Mouse (Mus musculus) NIH3T3 (cell line): ENCODE data around the gene Dnajc22.

Experiments used
- DNase-seq: peaks from one replicate; pipeline ENCODE4 v3.0.0-alpha.2; 2012; ENCODE audit warnings: low read depth

Dnajc22 gene

GRCm38 (mm10) chr15:99087253-99088075 is 5.5 kb upstream of the Dnajc22 start, which contains the start of gene C1ql4:
Gene C1ql4, minus strand, starts transcription at chr15:99087817.
- DNase-seq: no peak

DNA sequence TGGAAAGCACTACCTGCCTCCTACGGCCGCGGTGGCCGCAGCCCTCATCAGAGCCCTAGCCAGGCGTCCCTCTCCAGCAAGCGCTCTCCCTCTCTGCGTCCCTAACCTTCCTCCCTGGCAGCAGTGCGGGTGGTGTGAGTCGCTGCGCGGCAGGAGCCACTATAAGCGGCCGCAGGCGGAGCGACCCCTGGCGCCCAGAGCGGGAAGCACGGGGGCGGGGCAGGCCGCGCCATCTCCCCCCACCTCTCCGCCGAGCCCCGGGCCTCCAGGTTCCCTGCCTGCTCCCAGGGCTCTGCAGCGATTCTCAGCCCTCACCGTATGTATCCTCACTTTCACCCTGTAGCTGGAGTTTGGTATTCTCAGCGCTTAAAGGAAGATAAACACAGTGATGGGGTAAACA is 4.7 kb upstream of the Dnajc22 start:
- peak; percentile 88 for DNase-seq

- no peak for DNase-seq
Measured at GRCm38 (mm10) chr15:99089069-99089468, 3.9 kb upstream of the Dnajc22 start.

DNA sequence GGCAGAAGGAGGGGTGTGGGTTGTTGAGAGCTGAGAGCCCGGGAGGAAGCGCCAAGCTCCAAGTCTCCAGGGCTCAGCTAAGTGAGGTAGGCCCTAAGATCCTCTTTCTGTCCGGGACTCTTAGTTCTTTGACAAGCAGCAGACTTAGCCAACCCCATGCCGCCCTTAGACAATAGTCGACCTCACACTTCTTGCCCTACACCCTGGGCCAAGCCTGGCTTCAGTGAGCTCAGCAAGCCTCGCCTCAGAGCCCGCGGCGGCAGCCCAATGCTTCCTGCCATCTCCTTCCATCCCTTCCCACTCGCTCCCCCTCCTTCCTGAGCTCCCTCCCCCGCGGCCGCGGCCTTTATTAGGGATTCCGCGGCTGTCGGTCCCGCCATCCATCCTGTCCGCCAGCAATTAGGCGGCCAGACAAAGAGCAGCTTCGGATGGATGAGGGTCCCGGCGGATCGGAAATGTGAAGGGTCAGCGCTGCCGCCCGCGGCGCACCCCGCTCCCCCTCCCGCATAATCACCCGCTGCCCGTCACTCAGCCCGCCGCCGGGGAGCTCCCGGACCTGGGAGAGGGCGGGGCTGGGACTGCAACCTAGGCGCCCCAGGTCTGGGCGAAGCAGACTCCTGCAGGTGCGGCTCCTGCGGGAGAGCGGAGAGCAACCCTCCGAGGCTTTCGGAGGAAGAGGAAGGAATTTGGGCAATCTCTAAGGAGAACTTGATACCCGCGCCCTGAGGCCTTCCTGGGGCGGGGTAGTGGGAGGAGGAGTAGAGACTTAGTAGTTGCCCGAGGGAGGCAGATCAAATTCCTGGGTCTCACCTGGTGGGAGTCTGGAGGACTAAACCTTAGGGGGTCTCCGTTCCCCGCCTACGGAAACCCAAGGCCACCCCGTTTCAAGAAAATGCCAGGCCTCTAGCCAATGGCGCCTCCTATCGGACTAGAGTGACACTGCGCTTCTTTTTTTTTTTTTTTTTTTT is 605 bp downstream of the Dnajc22 start:
- DNase-seq: no peak

DNA sequence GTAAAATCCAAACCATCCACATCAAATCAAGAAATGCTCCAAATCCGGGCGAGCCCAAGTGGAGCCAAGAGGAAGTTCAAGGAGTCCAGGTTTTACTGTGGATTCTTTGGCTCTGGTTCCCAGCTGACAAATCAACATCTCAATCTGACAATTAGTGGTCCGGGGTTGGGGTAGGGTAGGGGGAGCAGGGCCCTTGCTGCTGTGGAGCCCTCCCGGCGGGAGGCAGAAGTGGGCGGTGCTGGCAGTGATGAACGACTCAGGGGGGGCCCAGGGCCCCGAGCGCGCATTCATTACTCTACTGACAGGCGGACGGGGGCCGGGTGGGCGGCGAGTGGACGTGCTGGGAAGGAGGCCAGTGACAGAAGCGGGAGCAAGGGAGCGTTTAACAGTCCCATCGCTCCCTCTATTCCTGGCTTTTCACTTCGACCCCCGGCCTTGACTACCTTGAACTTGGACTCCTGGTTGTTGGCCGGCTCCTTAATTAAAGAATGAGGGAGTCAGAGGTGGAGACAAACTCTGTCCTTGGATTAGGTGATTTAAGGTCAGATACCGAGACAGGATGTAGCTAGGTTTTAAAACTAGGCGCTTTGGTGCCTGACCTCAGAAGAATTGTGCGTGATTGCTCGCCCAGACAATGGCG is 1.8 kb downstream of the Dnajc22 start:
- no peak for DNase-seq

GRCm38 (mm10) chr15:99095356-99095755 is 2.4 kb downstream of the Dnajc22 start:
- DNase-seq: no peak

DNA sequence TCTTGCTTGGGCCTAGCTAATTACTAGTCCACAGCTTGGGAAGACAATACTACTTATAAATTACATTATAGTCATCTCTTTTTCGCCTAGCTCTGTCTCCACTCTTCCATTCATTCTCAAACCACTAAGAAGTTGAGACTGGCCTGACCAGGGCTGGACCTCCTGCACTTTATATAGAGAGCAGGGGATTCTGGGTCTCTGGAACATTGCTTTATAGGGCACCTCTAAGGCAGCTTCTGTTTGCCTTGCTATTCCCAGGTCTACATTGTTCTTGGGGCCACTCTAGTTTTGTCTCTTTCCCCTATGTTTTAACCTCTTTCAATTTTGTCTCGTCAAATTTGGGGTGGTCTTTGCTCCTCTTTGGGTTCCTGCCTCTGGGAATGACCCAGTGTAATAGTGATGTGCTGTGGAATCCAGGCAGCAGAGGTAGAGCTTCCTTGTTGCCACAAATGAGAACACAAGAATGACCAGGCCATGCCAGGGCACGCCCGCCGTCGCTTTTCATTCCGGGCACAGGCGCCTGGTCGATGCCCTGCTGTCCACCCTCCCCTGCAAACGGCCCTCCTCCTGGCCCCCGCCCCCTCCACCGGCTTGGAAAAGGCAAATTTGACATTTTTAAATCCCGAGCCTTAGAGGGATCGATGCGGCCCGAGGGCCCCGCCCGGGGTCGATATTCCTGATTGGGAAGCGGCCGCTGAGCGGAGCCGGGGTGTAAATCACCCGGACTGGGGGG is 3.3 kb downstream of the Dnajc22 start:
- DNase-seq: no peak

DNA sequence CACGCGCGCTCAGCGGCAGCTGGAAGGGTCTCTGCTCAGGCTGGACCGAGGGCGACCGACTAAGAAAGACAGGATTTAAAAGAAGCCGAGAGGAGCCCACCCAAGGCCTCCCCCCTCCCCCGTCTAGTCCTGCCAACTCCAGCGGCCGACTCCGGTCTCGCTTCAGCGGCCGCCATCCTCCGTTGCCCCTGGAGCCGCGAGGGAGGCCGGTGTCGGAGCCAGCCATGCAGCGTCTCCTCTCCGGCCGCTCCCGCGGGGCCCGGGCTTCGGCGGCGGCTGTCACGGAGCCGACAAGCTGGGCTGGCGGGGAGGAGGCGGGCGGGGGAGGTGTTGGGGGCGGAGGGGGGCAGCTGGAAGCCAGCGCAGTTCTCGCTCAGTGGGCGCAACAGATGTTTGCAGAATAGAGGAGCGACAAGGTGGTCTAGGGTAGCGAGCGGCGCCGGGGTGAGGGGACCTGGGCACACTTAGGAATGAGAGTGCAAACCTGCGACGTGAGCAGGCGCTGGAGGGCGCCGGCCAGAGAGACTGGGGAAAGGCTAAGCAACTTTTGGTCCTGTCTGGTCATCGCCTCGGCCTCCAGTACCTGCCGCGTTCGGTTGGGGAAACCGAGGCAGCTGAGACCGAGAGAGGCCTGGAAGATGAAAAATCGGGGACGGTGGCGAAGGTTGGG is 4.0 kb downstream of the Dnajc22 start:
- DNase-seq: no peak

- peak; percentile 49 for DNase-seq
Measured at GRCm38 (mm10) chr15:99097840-99098492, 5.0 kb downstream of the Dnajc22 start.

DNA sequence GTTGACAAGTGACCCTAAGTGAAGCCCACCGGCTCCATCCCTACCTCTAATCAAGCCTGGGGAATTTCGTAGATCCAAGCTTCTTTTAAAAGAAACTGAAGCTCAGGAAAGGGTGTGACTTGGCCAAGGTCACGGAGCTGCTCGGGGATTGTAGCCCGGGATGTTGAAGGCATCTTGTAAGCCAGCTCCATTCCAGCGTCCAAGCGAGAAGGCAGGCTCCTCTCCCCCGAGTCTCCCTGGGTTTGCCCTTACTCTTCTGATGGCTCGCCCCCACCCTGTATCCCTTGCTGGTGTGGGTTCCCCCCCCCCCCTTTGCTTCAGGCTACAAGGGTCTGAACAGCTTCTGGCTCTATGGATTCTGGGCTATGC is 5.5 kb downstream of the Dnajc22 start:
- DNase-seq: peak; percentile 24

- DNase-seq: peak; percentile 82
Measured at GRCm38 (mm10) chr15:99099139-99099556, 6.2 kb downstream of the Dnajc22 start.

- peak; percentile 32 for DNase-seq
Measured at GRCm38 (mm10) chr15:99099984-99100383, 7.0 kb downstream of the Dnajc22 start.

DNA sequence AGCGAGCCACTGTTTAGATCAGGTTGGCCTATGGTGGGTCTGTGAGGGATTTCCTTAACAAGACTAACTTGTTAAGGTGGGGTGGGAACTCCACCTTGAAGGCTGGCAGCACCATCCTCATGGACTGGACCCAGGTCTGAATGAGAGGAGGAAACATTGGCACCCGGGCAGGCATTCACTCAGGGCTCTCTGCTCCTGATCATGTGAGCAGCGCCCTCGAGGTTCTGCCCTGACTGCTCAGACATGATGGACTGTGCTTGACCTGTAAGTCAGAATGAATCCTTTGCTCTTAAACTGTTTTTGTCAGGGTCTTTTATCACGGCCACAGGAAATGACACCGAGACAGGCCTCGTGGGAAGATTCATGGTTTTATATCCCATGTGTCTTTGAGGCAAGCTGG is 12.3 kb downstream of the Dnajc22 start:
- no peak for DNase-seq

DNA sequence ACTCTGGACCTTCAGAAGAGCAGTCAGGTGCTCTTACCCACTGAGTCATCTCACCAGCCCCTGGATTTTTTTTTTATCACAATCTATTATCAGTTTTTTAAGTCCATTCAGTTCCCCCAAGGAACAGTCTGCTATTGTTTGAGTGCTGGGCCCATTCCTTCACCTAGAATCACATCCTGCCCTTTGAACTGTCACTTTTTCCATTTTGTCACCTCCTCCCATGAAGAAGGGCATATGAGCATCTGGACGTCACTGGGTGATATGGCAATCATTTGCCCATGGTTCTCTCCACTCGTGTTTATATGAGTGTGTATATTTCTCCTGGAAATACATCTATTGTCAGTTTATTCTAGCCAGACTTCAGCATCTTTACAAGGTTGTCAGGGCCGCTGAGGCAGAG is 14.9 kb downstream of the Dnajc22 start:
- no peak for DNase-seq

- DNase-seq: peak; percentile 45
Measured at GRCm38 (mm10) chr15:99111139-99111538, 18.2 kb downstream of the Dnajc22 start.

DNA sequence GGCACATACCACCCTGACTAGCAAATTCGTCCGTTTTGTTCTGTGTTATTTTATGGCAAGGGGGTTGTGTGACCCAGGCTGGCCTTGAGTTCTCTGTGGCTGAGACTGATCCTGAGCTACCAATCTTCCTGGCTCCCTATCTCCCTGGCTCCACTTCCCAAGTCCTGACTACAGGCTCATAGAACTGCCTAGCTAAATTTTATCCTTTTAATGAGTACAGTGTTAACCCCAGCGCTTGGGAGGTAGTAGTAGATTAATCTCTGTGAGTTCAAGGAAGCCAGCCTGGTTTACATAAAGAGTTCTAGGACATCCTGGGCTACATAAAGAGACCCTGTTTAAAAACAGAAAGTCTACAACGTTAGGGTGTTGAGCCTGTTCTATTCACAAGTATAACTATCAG is 18.8 kb downstream of the Dnajc22 start:
- DNase-seq: no peak

GRCm38 (mm10) chr15:99112843-99113395 is 19.9 kb downstream of the Dnajc22 start:
- DNase-seq: no peak

GRCm38 (mm10) chr15:99113396-99113975 is 20.5 kb downstream of the Dnajc22 start:
- peak; percentile 27 for DNase-seq

DNA sequence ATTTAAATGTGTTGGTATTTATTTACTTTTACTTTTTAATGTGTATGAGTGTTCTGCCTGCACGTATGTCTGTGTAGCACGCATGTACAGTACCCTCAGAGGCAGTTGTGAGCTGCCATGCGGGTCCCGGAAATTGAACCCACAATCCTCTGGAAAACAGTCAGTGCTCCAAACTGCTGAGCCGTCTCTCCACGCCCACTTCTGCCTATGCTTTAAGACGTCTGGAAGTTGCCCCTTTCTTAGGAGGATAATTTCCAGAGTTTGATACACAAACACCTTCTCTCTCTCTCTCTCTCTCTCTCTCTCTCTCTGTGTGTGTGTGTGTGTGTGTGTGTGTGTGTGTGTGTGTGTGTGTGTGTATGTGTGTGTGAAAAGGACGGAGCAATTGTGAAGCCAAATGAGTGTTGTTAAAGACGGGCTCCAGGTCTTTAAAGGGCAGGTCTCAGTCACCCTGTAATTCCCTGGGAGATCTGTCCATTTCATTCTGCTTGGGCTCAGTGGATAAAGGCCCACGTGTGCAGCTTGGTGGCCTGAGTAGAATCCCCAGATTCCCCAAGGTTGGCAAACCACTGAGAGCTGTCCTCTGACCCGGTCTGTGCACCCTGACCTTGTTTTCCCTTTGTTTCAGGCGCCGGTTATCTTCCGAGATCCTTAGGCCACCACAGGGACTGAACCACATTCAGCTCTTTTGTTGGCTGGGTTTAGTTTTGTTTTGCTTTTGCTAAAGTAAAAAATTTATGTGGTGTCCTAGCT is 21.5 kb downstream of the Dnajc22 start:
- no peak for DNase-seq
